Mouse (Mus musculus): ENCODE results near the gene Pm20d2. TPM values are rescaled to one million over a fixed set of nuclear protein-coding genes. Genes with fewer than 3 reads are reported as not detected.

Pm20d2 gene
- 0.86 and 1.2 TPM in 2 replicates for polyA plus RNA-seq (2016; fragmentation: Nextera tagmentation; extraction: Ambion mirVana)

- H3K9me3 ChIP-seq = no peaks in the 10 kb centered on the region
- H3K4me3 ChIP-seq = peak within 1 kb of the TSS; percentile 71
- no peaks in the 10 kb centered on the region for H3K36me3 ChIP-seq
- 19% methylated on average over 6 of the region's 6 CpGs for WGBS
- peak within 1 kb of the TSS; percentile 54 for H3K27ac ChIP-seq
- H3K4me1 ChIP-seq = peaks cover 2% of the 10 kb centered on the region; the same call in 1 of the 2 replicates
- peak within 1 kb of the TSS; percentile 78 for H3K4me2 ChIP-seq (replicated peaks)
- no peak for ATAC-seq (ENCODE audit: low FRiP score, low read depth)
- H3K9ac ChIP-seq = peak within 1 kb of the TSS; percentile 69
- 0 out of 2 replicates have a peak, but pooled peaks cover 9% of the 10 kb centered on the region for H3K27me3 ChIP-seq (replicated peaks)
Observed at GRCm38 (mm10) chr4:33189735-33190036, at the start of gene Pm20d2. Gene Pm20d2 (minus strand): TSS chr4:33189737.

GRCm38 (mm10) chr4:33230881-33231280 is 41.3 kb upstream of the Pm20d2 start:
- H3K4me2 ChIP-seq (replicated peaks) = no peak overlapping the region
- no peaks in the 10 kb centered on the region for H3K36me3 ChIP-seq
- H3K4me3 ChIP-seq = no peak overlapping the region
- H3K27ac ChIP-seq = no peak overlapping the region
- no peak overlapping the region for H3K9ac ChIP-seq
- no peak for ATAC-seq (ENCODE audit: low FRiP score, low read depth)
- H3K9me3 ChIP-seq = no peaks in the 10 kb centered on the region
- WGBS = 89% methylated on average over 18 of the region's 18 CpGs
- no peaks in the 10 kb centered on the region for H3K4me1 ChIP-seq
- no peaks in the 10 kb centered on the region for H3K27me3 ChIP-seq (replicated peaks)

GRCm38 (mm10) chr4:33229639-33230038 is 40.1 kb upstream of the Pm20d2 start:
- Histone ChIP-seq H3K27me3 (replicated peaks) (no peaks in the 10 kb centered on the region), H3K36me3 (no peaks in the 10 kb centered on the region), H3K9ac (no peak overlapping the region), H3K4me3 (no peak overlapping the region), H3K4me2 (replicated peaks) (no peak overlapping the region), H3K4me1 (no peaks in the 10 kb centered on the region), H3K27ac (no peak overlapping the region), H3K9me3 (no peaks in the 10 kb centered on the region)
- ATAC-seq (ENCODE audit: low FRiP score, low read depth) = no peak
- WGBS = 54% methylated on average over 4 of the region's 4 CpGs

- no peaks in the 10 kb centered on the region for H3K36me3 ChIP-seq
- H3K9ac ChIP-seq = no peak overlapping the region
- no peaks in the 10 kb centered on the region for H3K4me1 ChIP-seq
- WGBS = 89% methylated on average over 7 of the region's 7 CpGs
- H3K27me3 ChIP-seq (replicated peaks) = no peaks in the 10 kb centered on the region
- H3K4me3 ChIP-seq = no peak overlapping the region
- no peak overlapping the region for H3K27ac ChIP-seq
- H3K4me2 ChIP-seq (replicated peaks) = no peak overlapping the region
- ATAC-seq (ENCODE audit: low FRiP score, low read depth) = no peak
- H3K9me3 ChIP-seq = no peaks in the 10 kb centered on the region
Observed at GRCm38 (mm10) chr4:33227164-33227563, 37.6 kb upstream of the Pm20d2 start.

- Histone ChIP-seq H3K9ac (no peak overlapping the region), H3K36me3 (no peaks in the 10 kb centered on the region), H3K27me3 (replicated peaks) (no peaks in the 10 kb centered on the region), H3K27ac (no peak overlapping the region), H3K9me3 (no peaks in the 10 kb centered on the region), H3K4me2 (replicated peaks) (no peak overlapping the region), H3K4me1 (no peaks in the 10 kb centered on the region), H3K4me3 (no peak overlapping the region)
- WGBS = 76% methylated on average over 7 of the region's 7 CpGs
- ATAC-seq (ENCODE audit: low FRiP score, low read depth) = no peak
Observed at GRCm38 (mm10) chr4:33224003-33224675, 34.6 kb upstream of the Pm20d2 start.

- H3K4me2 ChIP-seq (replicated peaks) = no peak overlapping the region
- H3K27me3 ChIP-seq (replicated peaks) = no peaks in the 10 kb centered on the region
- H3K9me3 ChIP-seq = no peaks in the 10 kb centered on the region
- no peak for ATAC-seq (ENCODE audit: low FRiP score, low read depth)
- no peak overlapping the region for H3K27ac ChIP-seq
- WGBS = 32% methylated on average over 1 of the region's 1 CpGs
- H3K4me1 ChIP-seq = no peaks in the 10 kb centered on the region
- H3K36me3 ChIP-seq = no peaks in the 10 kb centered on the region
- H3K4me3 ChIP-seq = no peak overlapping the region
- H3K9ac ChIP-seq = no peak overlapping the region
Observed at GRCm38 (mm10) chr4:33221847-33222246, 32.3 kb upstream of the Pm20d2 start.

GRCm38 (mm10) chr4:33208881-33209841 is 19.6 kb upstream of the Pm20d2 start, which contains the start of gene Srsf12:
Gene Srsf12 (plus strand): TSS chr4:33208991.
- Histone ChIP-seq H3K27ac (no peak within 1 kb of the TSS), H3K27me3 (replicated peaks) (no peaks in the 10 kb centered on the region), H3K36me3 (no peaks in the 10 kb centered on the region), H3K9me3 (no peaks in the 10 kb centered on the region; the same call in 1 of the 2 replicates), H3K4me2 (replicated peaks) (peak within 1 kb of the TSS; percentile 99), H3K4me3 (peak within 1 kb of the TSS; percentile 73), H3K9ac (peak within 1 kb of the TSS; percentile 83), H3K4me1 (peaks cover 14% of the 10 kb centered on the region)
- WGBS = 2% methylated on average over 62 of the region's 65 CpGs
- ATAC-seq (ENCODE audit: low FRiP score, low read depth) = peak; percentile 86

- no peak overlapping the region for H3K4me2 ChIP-seq (replicated peaks)
- no peaks in the 10 kb centered on the region; the same call in 1 of the 2 replicates for H3K9me3 ChIP-seq
- H3K27ac ChIP-seq = no peak overlapping the region
- H3K4me3 ChIP-seq = no peak overlapping the region
- peaks cover 14% of the 10 kb centered on the region for H3K4me1 ChIP-seq
- no peak overlapping the region for H3K9ac ChIP-seq
- no peaks in the 10 kb centered on the region for H3K27me3 ChIP-seq (replicated peaks)
- no peaks in the 10 kb centered on the region for H3K36me3 ChIP-seq
- WGBS = 67% methylated on average over 2 of the region's 2 CpGs
- no peak for ATAC-seq (ENCODE audit: low FRiP score, low read depth)
Observed at GRCm38 (mm10) chr4:33207551-33207950, 18.0 kb upstream of the Pm20d2 start.

GRCm38 (mm10) chr4:33204682-33205081 is 15.1 kb upstream of the Pm20d2 start:
- H3K4me2 ChIP-seq (replicated peaks) = no peak overlapping the region
- no peaks in the 10 kb centered on the region for H3K36me3 ChIP-seq
- no peak overlapping the region for H3K9ac ChIP-seq
- no peak for ATAC-seq (ENCODE audit: low FRiP score, low read depth)
- H3K27ac ChIP-seq = no peak overlapping the region
- H3K4me3 ChIP-seq = no peak overlapping the region
- H3K9me3 ChIP-seq = no peaks in the 10 kb centered on the region
- 4% methylated on average over 4 of the region's 4 CpGs for WGBS
- peaks cover 14% of the 10 kb centered on the region for H3K4me1 ChIP-seq
- H3K27me3 ChIP-seq (replicated peaks) = no peaks in the 10 kb centered on the region

- no peak overlapping the region for H3K9ac ChIP-seq
- H3K4me2 ChIP-seq (replicated peaks) = no peak overlapping the region
- ATAC-seq (ENCODE audit: low FRiP score, low read depth) = no peak
- no peak overlapping the region for H3K27ac ChIP-seq
- no peaks in the 10 kb centered on the region for H3K9me3 ChIP-seq
- no peaks in the 10 kb centered on the region for H3K4me1 ChIP-seq
- H3K36me3 ChIP-seq = no peaks in the 10 kb centered on the region
- no peak overlapping the region for H3K4me3 ChIP-seq
- WGBS = 10% methylated on average over 2 of the region's 2 CpGs
- H3K27me3 ChIP-seq (replicated peaks) = no peaks in the 10 kb centered on the region
Observed at GRCm38 (mm10) chr4:33198117-33198516, 8.6 kb upstream of the Pm20d2 start.

- Histone ChIP-seq H3K4me3 (peak overlapping the region; percentile 71), H3K4me2 (replicated peaks) (peak overlapping the region; percentile 78), H3K4me1 (peaks cover 2% of the 10 kb centered on the region; the same call in 1 of the 2 replicates), H3K36me3 (no peaks in the 10 kb centered on the region), H3K9ac (peak overlapping the region; percentile 69), H3K27ac (peak overlapping the region; percentile 54), H3K9me3 (no peaks in the 10 kb centered on the region), H3K27me3 (replicated peaks) (0 out of 2 replicates have a peak, but pooled peaks cover 9% of the 10 kb centered on the region)
- peak; percentile 92 for ATAC-seq (ENCODE audit: low FRiP score, low read depth)
- under 1% methylated on average over 123 of the region's 123 CpGs for WGBS
Observed at GRCm38 (mm10) chr4:33188781-33189734, 479 bp downstream of the Pm20d2 start.

Data from neural tube, embryonic 12.5 days (tissue).